Mouse (Mus musculus): ENCODE measurements around the gene Sycp3. TPM values are rescaled to one million over a fixed set of nuclear protein-coding genes. Genes with fewer than 3 reads are reported as not detected.
A peak's percentile ranks its signal among the peaks of the same experiment; 100 is the strongest.
"Not testable (repeated sequence)": the region's sequence is repeated elsewhere in the genome, so short reads cannot be mapped to it uniquely, and the experiment has no call there.

Gene Sycp3
- total and polyA plus RNA-seq, 2 experiments from 2014 or later: 0.20 TPM; not detected in 1

- Histone ChIP-seq H3K9me3 (replicated peaks; ENCODE audit: control insufficient read depth, low read length) (no peaks in the 10 kb centered on the region), H3K27me3 (ENCODE audit: control insufficient read depth, insufficient read depth, low read length) (no peaks in the 10 kb centered on the region), H3K36me3 (replicated peaks; ENCODE audit: control insufficient read depth, insufficient read depth, low read length) (no peaks in the 10 kb centered on the region), H3K9ac (replicated peaks; ENCODE audit: low read depth, low read length) (no peak overlapping the region), H3K4me1 (ENCODE audit: control insufficient read depth, insufficient read depth) (peaks cover 17% of the 10 kb centered on the region), H3K4me3 (ENCODE audit: low read depth, low read length) (no peak overlapping the region), H3K27ac (ENCODE audit: low read depth) (peak overlapping the region; percentile 27; the same call in 1 of the 2 replicates), H3K4me2 (ENCODE audit: low read depth, low read length) (no peak overlapping the region)
- ATAC-seq (ENCODE audit: insufficient read depth, low read depth) (peak; percentile 71), DNase-seq (ENCODE audit: low spot score) (no peak)
- 45% methylated on average over 2 of the region's 2 CpGs for WGBS
- TF ChIP-seq EP300 (IDR thresholded peaks at IDR 0.05; ENCODE audit: low read depth) (no peak), CTCF (IDR thresholded peaks at IDR 0.05; ENCODE audit: low read depth) (peak; percentile 34; the same call in 1 of the 2 replicates)
Observed at GRCm38 (mm10) chr10:88514495-88514894, 55.1 kb downstream of the Sycp3 start.

DNA sequence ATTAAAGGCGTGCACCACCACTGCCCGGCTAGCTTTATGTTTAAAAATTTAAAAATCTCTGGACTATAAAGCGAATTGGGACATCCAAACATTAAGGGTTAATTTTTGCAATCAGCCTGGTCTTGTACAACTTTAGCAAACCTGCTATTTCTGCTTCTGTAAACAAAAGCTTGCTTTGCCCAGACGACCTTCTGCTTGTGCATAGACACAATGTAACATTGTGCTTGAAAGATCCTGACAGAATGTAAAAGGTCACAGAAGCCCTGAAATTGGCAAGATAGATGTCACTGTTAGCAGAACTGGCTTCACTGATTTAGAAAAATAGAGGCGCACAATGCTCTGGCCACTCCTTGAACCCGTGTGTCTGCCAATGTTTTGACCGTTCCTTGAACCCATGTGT lies 55.7 kb downstream of the Sycp3 start:
- 83% methylated on average over 6 of the region's 7 CpGs for WGBS
- H3K4me3 ChIP-seq (ENCODE audit: low read depth, low read length); H3K9me3 ChIP-seq (replicated peaks; ENCODE audit: control insufficient read depth, low read length); H3K27ac ChIP-seq (ENCODE audit: low read depth); ATAC-seq (ENCODE audit: insufficient read depth, low read depth); H3K9ac ChIP-seq (replicated peaks; ENCODE audit: low read depth, low read length); H3K4me2 ChIP-seq (ENCODE audit: low read depth, low read length); H3K27me3 ChIP-seq (ENCODE audit: control insufficient read depth, insufficient read depth, low read length); DNase-seq (ENCODE audit: low spot score); H3K36me3 ChIP-seq (replicated peaks; ENCODE audit: control insufficient read depth, insufficient read depth, low read length): not testable (repeated sequence)
- peaks cover 17% of the 10 kb centered on the region for H3K4me1 ChIP-seq (ENCODE audit: control insufficient read depth, insufficient read depth)

DNA sequence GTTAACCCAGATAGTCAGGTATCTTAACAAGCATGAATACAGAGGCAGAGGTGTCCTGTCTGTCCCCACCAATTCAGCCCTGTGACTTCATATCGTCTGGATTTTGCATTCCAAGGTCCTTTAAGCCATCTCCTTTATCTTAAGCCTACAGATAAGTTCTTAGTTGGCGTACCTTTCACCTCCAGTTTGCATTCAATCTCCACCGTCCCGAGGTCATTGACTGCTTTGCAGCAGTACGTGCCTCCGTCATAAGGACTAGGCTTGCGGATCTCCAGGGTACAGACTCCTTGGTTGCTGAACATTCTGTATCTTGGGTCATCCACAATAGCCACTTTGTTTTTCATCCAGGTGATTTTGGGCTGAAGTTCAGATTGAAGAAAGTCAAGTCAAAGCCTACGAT lies 63.4 kb downstream of the Sycp3 start:
- Histone ChIP-seq H3K9ac (replicated peaks; ENCODE audit: low read depth, low read length) (no peak overlapping the region), H3K4me1 (ENCODE audit: control insufficient read depth, insufficient read depth) (no peaks in the 10 kb centered on the region), H3K36me3 (replicated peaks; ENCODE audit: control insufficient read depth, insufficient read depth, low read length) (no peaks in the 10 kb centered on the region), H3K4me2 (ENCODE audit: low read depth, low read length) (no peak overlapping the region), H3K9me3 (replicated peaks; ENCODE audit: control insufficient read depth, low read length) (no peaks in the 10 kb centered on the region), H3K27ac (ENCODE audit: low read depth) (no peak overlapping the region), H3K4me3 (ENCODE audit: low read depth, low read length) (no peak overlapping the region), H3K27me3 (ENCODE audit: control insufficient read depth, insufficient read depth, low read length) (no peaks in the 10 kb centered on the region)
- TF ChIP-seq CTCF (IDR thresholded peaks at IDR 0.05; ENCODE audit: low read depth): no peak
- TF ChIP-seq EP300 (IDR thresholded peaks at IDR 0.05; ENCODE audit: low read depth): no peak
- WGBS: 66% methylated on average over 8 of the region's 8 CpGs
- DNase-seq (ENCODE audit: low spot score) (no peak), ATAC-seq (ENCODE audit: insufficient read depth, low read depth) (no peak)

Other genes with a start within 250 kb of the Sycp3 start
- 1.5 and 2.2 TPM in 2 replicates for gene Dram1, start 80.5 kb upstream of the Sycp3 start, total RNA-seq (2014; rRNA removed; ENCODE audit: low replicate concordance)
- gene Dram1, start 80.5 kb upstream of the Sycp3 start, polyA plus RNA-seq (2015; fragmentation: Nextera tagmentation; extraction: Ambion mirVana): 1.2 and 1.8 TPM in 2 replicates
- gene Gnptab, start 80.4 kb upstream of the Sycp3 start, total RNA-seq (2014; rRNA removed; ENCODE audit: low replicate concordance): 15.8 and 18.8 TPM in 2 replicates
- 8.4 and 9.7 TPM in 2 replicates for gene Gnptab, start 80.4 kb upstream of the Sycp3 start, polyA plus RNA-seq (2015; fragmentation: Nextera tagmentation; extraction: Ambion mirVana)
- 85.7 and 142 TPM in 2 replicates for gene Chpt1, start 44.5 kb downstream of the Sycp3 start, total RNA-seq (2014; rRNA removed; ENCODE audit: low replicate concordance)
- 94.1 and 99.9 TPM in 2 replicates for gene Chpt1, start 44.5 kb downstream of the Sycp3 start, polyA plus RNA-seq (2015; fragmentation: Nextera tagmentation; extraction: Ambion mirVana)
- gene Mybpc1, start 145.6 kb downstream of the Sycp3 start, total RNA-seq (2014; rRNA removed; ENCODE audit: low replicate concordance): 4.3 TPM in 1 of 2 replicates, not detected in the other
- 0.78 and 0.81 TPM in 2 replicates for gene Mybpc1, start 145.6 kb downstream of the Sycp3 start, polyA plus RNA-seq (2015; fragmentation: Nextera tagmentation; extraction: Ambion mirVana)
- gene Spic, start 225.4 kb downstream of the Sycp3 start, total RNA-seq (2014; rRNA removed; ENCODE audit: low replicate concordance): not detected in 2 replicates
- 0.11 and 0.25 TPM in 2 replicates for gene Spic, start 225.4 kb downstream of the Sycp3 start, polyA plus RNA-seq (2015; fragmentation: Nextera tagmentation; extraction: Ambion mirVana)

Measured in heart, postnatal 0 days (tissue).